Mouse (Mus musculus) embryonic facial prominence, embryonic 12.5 days (tissue): ENCODE measurements around the gene Sept14. TPM values are rescaled to one million over a fixed set of nuclear protein-coding genes. Genes with fewer than 3 reads are reported as not detected.

Source experiments
- ATAC-seq: fragments of 200-750 bp; cut with Nextera tagmentation; 2 replicates; pipeline ENCODE4 v1.8.0; 2017; ENCODE audit not compliant: insufficient number of reproducible peaks, insufficient read depth, low FRiP score, low TSS enrichment
- H3K27ac ChIP-seq: fragments of 300-500 bp; sonication (generic); 2 replicates; pipeline ENCODE4 v1.5.1; 2016; ENCODE audit warnings: mild to moderate bottlenecking
- H3K27me3 ChIP-seq: fragments of 300-500 bp; sonication (generic); 2 replicates; pipeline ENCODE4 v1.6.1; 2016; ENCODE audit warnings: mild to moderate bottlenecking, moderate library complexity
- H3K36me3 ChIP-seq: fragments of 300-500 bp; sonication (generic); 2 replicates; pipeline ENCODE4 v1.6.1; 2016; ENCODE audit warnings: mild to moderate bottlenecking
- H3K4me1 ChIP-seq: fragments of 300-500 bp; sonication (generic); 2 replicates; pipeline ENCODE4 v1.6.1; 2016
- H3K4me2 ChIP-seq: fragments of 300-500 bp; sonication (generic); replicated peaks from 2 replicates; pipeline ENCODE4 v1.6.1; 2016; ENCODE audit warnings: mild to moderate bottlenecking, moderate library complexity
- H3K4me3 ChIP-seq: fragments of 300-500 bp; sonication (generic); 2 replicates; pipeline ENCODE4 v1.5.1; 2016; ENCODE audit warnings: mild to moderate bottlenecking
- H3K9ac ChIP-seq: fragments of 300-500 bp; sonication (generic); 2 replicates; pipeline ENCODE4 v1.6.1; 2016; ENCODE audit warnings: mild to moderate bottlenecking, moderate library complexity
- H3K9me3 ChIP-seq: fragments of 300-500 bp; sonication (generic); 2 replicates; pipeline ENCODE4 v1.6.1; 2016; ENCODE audit warnings: mild to moderate bottlenecking, moderate library complexity
- WGBS: fragments of 180-500 bp; shearing (Covaris S2); methylation state at CpG from one replicate; pipeline ENCODE4 v1.1.7; 2016; 5-methylcytosine and 5-hydroxymethylcytosine counted together
- polyA plus RNA-seq: library from polyadenylated mRNA; unstranded; fragments of >200 nt; fragmentation: Nextera tagmentation; extraction: Ambion mirVana; gene quantifications from 2 replicates; pipeline ENCODE4 v1.2.1, GENCODE M21; 2016

Sept14 gene
- polyA plus RNA-seq, result not detected in 2 replicates

DNA sequence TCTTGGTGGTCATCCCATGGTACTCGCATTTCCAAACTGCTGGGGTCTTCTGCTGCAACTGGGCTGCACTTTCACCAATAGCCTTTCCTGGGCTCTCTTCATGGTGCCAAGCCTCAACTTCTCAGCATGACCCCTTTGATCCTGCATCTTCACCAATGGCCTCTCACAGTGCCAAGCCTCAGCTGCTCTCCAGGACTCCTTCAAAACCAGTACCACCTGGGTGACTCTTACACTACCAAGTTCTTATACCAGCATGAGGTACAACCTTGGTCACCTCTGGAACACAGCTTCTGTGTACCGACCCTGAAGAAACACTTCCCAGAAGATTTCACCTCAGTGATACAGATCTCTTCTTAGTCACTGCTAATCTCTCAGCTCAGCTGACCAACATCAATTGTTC is at the start of gene Sept14:
Gene Sept14 (minus strand): TSS at position 101 of the 400 bp plus-strand sequence.
- Histone ChIP-seq H3K4me3 (no peak within 1 kb of the TSS), H3K27ac (no peak within 1 kb of the TSS), H3K9ac (no peak within 1 kb of the TSS), H3K4me2 (no peak within 1 kb of the TSS), H3K4me1 (no peaks in the 10 kb centered on the region), H3K27me3 (no peaks in the 10 kb centered on the region), H3K9me3 (no peaks in the 10 kb centered on the region), H3K36me3 (no peaks in the 10 kb centered on the region)
- ATAC-seq, result no peak
- 71% methylated on average over 2 of the region's 2 CpGs for WGBS

DNA sequence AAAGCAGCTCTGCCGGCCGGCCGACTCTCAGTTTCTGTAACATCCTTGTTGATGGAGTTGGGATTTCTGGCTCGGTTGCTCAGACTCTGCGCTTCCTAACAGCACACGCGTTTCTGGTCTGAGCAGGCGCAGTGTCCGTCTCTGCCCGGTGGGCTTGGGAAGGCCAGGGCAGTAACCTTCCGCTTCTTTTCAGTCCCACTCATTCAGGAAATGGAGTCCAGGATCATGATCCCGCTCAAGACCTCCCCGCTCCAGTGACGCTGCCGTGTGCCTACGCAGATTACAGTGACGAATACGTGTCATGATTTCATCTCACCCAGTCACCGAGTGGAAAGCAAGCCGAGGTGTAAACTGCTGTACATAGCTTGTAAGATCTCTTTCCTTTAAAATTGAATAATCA is 48.6 kb upstream of the Sept14 start:
- no peak for ATAC-seq
- Histone ChIP-seq H3K4me3 (no peak overlapping the region), H3K4me2 (no peak overlapping the region), H3K9me3 (no peaks in the 10 kb centered on the region), H3K27me3 (no peaks in the 10 kb centered on the region), H3K27ac (no peak overlapping the region), H3K4me1 (no peaks in the 10 kb centered on the region), H3K9ac (no peak overlapping the region), H3K36me3 (peaks cover 17% of the 10 kb centered on the region)
- 91% methylated on average over 20 of the region's 20 CpGs for WGBS

DNA sequence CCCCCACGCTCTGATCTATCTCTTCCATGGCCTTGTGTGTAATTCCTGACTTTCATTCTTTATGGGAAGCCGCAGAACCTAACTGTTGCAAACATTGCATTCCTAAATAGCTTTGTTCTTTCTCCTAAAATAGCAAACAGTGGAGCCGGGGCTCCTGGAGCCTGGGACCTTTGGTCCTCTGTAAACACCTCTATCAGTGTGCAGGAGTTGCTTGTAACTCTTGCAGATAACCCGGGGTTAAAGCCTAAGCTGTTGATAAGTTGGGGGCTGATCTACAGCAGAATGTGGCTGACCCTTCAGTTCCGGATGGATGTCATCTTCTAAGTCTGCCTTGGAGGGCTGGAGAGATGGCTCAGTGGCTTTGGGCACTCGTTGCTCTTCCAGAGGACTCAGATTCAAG is 35.7 kb upstream of the Sept14 start:
- H3K4me2 ChIP-seq, result no peak overlapping the region
- no peaks in the 10 kb centered on the region for H3K9me3 ChIP-seq
- peaks cover 79% of the 10 kb centered on the region for H3K36me3 ChIP-seq
- 76% methylated on average over 6 of the region's 6 CpGs for WGBS
- no peak for ATAC-seq
- no peaks in the 10 kb centered on the region for H3K4me1 ChIP-seq
- no peaks in the 10 kb centered on the region for H3K27me3 ChIP-seq
- H3K27ac ChIP-seq, result no peak overlapping the region
- H3K4me3 ChIP-seq, result no peak overlapping the region
- H3K9ac ChIP-seq, result no peak overlapping the region

DNA sequence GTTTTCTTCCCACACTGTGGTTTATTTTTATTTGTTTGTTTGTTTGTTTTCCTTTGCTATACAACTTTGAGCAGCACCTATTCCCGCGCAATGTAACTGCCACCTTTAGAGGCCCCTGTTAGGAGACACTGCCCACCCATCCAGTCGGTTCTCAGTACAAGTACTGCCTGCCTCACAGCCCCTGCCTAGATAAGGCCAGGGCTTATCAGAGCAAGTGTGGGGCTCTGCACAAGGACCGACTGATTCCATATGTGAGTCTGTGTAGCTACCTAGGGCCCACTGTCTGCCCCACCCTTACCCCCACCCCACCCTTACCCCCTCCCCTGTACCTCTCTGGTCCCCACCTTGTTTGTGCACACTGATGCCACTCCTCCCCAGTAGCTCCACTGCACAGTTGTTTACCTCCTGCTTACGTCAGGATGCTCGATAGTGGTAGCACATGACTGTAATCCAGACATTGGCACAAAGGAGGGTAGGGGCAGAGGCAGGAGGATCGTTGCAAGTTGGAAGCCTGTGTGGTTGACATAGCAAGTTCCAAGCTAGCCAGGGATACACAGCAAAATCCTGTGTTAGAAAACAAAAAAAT is 34.7 kb upstream of the Sept14 start:
- H3K4me1 ChIP-seq, result no peaks in the 10 kb centered on the region
- 88% methylated on average over 7 of the region's 7 CpGs for WGBS
- no peak overlapping the region for H3K9ac ChIP-seq
- ATAC-seq, result no peak
- no peak overlapping the region for H3K4me2 ChIP-seq
- H3K4me3 ChIP-seq, result no peak overlapping the region
- H3K36me3 ChIP-seq, result peaks cover 71% of the 10 kb centered on the region
- H3K9me3 ChIP-seq, result no peaks in the 10 kb centered on the region
- H3K27me3 ChIP-seq, result no peaks in the 10 kb centered on the region
- H3K27ac ChIP-seq, result no peak overlapping the region

DNA sequence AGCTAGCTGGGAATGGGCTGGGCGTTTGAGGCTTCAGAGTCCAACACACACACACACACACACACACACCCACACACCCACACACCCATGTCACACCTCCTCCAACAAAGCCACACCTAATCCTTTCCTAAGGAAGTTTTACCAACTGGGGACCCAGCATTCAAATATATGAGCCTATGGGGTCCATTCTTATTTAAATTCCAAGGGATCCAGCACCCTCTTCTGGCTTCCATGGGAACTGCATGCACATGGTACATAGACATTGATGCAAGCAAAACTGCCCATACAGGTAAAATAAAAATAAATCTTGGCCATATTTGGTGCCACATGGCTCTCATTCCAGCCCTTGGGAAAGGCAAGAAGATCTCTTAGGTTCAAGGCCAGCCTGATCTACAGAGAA is 32.7 kb upstream of the Sept14 start:
- H3K36me3 ChIP-seq, result peaks cover 55% of the 10 kb centered on the region
- H3K4me3 ChIP-seq, result no peak overlapping the region
- no peak overlapping the region for H3K27ac ChIP-seq
- ATAC-seq, result no peak
- H3K9ac ChIP-seq, result no peak overlapping the region
- no peaks in the 10 kb centered on the region for H3K4me1 ChIP-seq
- 83% methylated on average over 1 of the region's 1 CpGs for WGBS
- H3K9me3 ChIP-seq, result no peaks in the 10 kb centered on the region
- H3K4me2 ChIP-seq, result no peak overlapping the region
- H3K27me3 ChIP-seq, result no peaks in the 10 kb centered on the region

DNA sequence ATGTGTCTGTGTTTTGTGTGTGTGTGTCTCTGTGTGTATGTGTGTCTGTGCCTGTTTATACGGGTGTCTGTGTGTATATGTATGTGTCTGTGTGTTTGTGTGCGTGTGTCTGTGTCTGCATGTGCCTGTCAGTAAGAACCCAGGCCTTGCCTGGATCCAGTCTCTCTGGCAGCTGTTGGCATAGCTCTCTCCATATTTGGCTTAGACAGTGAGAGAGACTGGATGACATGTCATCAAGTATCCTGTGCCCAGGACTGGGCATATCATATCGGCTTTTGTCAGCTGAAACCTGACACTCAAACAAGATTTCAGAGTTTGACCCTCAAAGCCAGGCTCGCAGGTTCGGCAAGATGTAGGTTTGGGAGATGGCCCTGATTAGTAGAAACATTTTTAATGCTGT is 22.7 kb upstream of the Sept14 start:
- no peak overlapping the region for H3K27ac ChIP-seq
- no peaks in the 10 kb centered on the region for H3K36me3 ChIP-seq

DNA sequence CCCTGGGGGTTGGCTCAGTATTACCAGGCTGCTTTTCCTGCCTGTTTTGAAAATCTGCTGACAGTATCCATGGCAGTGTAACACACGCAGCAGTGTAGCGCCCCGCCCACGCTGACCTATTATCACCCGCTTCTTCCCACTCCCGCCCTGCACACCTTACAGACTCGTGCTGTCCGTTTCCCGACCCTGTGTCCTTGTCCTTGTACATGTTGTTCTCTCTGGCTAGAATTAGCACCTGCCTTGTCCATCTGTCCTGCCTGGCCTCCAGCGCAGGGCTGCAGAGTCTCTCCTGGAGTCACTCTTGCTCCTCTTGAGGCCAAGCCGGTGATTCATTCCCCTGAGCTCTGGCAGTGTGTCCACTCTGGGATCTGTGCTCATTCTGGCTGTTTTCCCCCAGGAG is 22.0 kb upstream of the Sept14 start:
- no peaks in the 10 kb centered on the region for H3K9me3 ChIP-seq
- 68% methylated on average over 11 of the region's 11 CpGs for WGBS
- peaks cover 20% of the 10 kb centered on the region; the same call in 1 of the 2 replicates for H3K4me1 ChIP-seq
- no peak overlapping the region for H3K4me2 ChIP-seq
- no peak overlapping the region; the same call in 1 of the 2 replicates for H3K9ac ChIP-seq
- H3K27me3 ChIP-seq, result no peaks in the 10 kb centered on the region
- 0 out of 2 replicates have a peak overlapping the region, but pooled peaks have one; percentile 11 for H3K27ac ChIP-seq
- no peaks in the 10 kb centered on the region for H3K36me3 ChIP-seq
- ATAC-seq, result no peak
- no peak overlapping the region for H3K4me3 ChIP-seq

More for the DNA sequence above, 22.7 kb upstream of the Sept14 start:
- Histone ChIP-seq H3K9me3 (no peaks in the 10 kb centered on the region), H3K4me3 (no peak overlapping the region), H3K27me3 (no peaks in the 10 kb centered on the region), H3K4me2 (no peak overlapping the region), H3K4me1 (peaks cover 16% of the 10 kb centered on the region; the same call in 1 of the 2 replicates), H3K9ac (no peak overlapping the region)
- no peak for ATAC-seq
- WGBS, result 49% methylated on average over 5 of the region's 5 CpGs

DNA sequence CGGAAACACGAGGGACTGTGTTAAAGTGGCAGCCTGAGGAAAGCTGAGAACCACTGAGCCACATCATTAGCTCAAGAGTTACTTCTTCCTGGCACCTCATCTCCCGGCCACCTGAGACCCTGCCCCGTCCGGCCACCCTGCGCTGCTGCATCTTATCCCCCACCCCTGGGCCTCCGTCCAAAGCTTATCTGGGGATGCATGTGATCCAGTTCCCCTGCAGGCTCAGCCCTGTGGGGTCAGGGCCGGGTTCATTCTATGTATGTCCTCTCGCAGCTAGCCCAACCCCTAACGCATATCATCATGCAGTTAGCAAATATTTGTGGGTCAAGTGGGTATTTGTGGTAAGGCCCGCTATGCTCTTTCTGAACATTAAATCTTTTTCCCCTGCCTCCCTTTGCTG is 21.0 kb upstream of the Sept14 start:
- no peak for ATAC-seq
- H3K4me2 ChIP-seq, result no peak overlapping the region
- no peak overlapping the region for H3K9ac ChIP-seq
- 52% methylated on average over 11 of the region's 11 CpGs for WGBS
- no peaks in the 10 kb centered on the region for H3K9me3 ChIP-seq
- peaks cover 20% of the 10 kb centered on the region; the same call in 1 of the 2 replicates for H3K4me1 ChIP-seq
- 0 out of 2 replicates have a peak overlapping the region, but pooled peaks have one; percentile 17 for H3K27ac ChIP-seq
- H3K27me3 ChIP-seq, result no peaks in the 10 kb centered on the region
- H3K4me3 ChIP-seq, result no peak overlapping the region
- no peaks in the 10 kb centered on the region for H3K36me3 ChIP-seq

DNA sequence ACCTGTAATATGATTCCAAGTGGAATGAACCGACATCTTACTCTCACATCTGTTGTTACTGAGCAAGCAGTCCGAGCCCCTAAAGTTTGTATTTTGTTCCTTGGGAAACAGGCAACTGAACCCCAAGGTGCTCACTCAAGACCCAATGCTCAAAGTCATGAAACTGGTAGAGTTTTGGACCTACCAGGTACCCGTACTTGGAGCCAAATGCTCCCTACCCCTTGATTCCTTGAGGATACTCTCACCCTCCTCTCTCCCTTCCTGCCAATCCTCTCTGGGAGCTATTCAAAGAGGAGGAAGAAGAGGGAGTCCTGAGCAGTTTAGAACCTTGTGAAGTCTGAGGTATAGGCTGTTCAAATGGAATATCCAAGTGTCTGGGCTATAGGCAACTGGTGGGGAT is 18.5 kb upstream of the Sept14 start:
- Histone ChIP-seq H3K4me1 (peaks cover 20% of the 10 kb centered on the region; the same call in 1 of the 2 replicates), H3K36me3 (no peaks in the 10 kb centered on the region), H3K27me3 (no peaks in the 10 kb centered on the region), H3K4me2 (no peak overlapping the region), H3K4me3 (no peak overlapping the region), H3K27ac (no peak overlapping the region), H3K9ac (no peak overlapping the region), H3K9me3 (no peaks in the 10 kb centered on the region)
- WGBS, result 63% methylated on average over 3 of the region's 3 CpGs
- no peak for ATAC-seq

DNA sequence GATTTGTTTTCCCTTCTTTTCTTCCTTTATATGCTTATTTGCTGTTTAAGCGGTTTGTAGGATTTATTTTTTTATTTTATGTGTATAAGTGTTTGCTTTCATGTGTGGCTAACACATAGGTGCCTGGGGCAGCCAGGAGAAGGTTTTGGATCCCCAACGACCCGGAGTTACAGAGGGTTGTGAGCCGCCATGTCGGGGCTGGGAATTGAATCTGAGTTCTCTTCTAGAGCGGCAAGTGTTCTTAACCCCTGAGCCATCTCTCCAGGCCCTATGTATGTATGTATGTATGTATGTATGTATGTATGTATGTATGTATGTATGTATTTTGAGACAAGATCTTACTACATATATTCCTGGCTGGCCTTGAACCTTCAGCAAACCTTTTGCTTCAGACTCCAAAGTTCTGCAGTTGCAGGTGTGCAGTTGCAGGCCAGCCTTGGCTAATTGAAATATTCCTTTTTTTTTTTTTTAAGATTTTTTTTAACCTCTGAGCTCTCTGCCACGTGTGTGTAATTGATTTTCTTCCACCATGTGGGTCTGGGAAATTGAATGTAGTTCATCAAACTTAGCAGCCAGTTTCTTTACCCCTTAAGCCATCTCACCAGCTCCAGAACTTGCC is 17.6 kb upstream of the Sept14 start:
- peak overlapping the region; percentile 51 for H3K4me2 ChIP-seq
- H3K27me3 ChIP-seq, result no peaks in the 10 kb centered on the region
- ATAC-seq, result no peak
- H3K9ac ChIP-seq, result peak overlapping the region; percentile 93
- H3K4me3 ChIP-seq, result peak overlapping the region; percentile 88
- peak overlapping the region; percentile 96; the same call in 1 of the 2 replicates for H3K27ac ChIP-seq
- peaks cover 18% of the 10 kb centered on the region; the same call in 1 of the 2 replicates for H3K4me1 ChIP-seq
- no peaks in the 10 kb centered on the region for H3K9me3 ChIP-seq
- WGBS, result 17% methylated on average over 7 of the region's 7 CpGs
- no peaks in the 10 kb centered on the region for H3K36me3 ChIP-seq

DNA sequence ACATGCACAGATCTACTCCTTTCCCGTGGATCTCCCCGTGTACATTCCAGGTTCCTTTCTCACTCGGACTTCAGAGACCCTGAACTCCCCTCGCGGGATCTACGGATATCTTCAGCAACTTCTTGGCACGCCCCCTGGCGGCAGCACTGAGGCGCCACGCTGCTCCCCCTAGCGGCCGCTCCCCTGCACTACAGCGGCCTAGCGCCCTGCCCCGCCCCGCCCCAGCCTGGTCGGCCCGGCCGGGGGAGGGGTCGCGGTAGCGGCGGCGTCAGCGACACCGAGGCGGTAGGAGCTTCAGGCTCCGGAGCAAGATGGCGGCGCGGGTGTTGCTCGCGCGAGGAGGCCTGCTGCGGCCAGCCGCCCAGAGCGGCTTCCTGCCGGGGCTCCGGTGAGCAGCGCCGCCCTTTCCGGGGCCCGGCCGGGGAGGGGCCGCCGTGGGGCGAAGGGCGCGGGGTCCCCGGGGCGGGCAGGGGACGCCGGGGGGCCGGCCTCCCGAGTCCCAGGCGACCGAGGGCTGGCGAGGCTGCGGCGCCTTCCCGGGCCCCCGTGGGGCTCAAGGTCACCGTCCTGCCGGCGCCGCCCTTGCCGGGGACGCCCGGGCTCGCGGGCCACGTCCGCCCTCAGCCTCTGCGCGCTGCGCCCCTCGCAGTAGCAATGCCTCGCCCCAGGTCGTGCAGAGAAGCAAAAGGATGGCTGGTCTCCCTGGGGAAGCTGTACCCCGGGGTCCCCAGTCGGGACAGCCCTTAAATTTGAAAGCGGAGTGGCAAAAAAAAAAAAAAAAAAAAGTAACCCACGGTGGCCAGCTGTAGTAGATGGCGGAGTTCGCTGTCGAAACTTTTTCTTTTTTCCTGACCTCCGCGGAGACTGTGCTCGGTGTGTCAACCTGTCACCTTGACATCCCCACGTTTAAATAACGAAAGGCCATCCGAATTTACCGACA is 16.8 kb upstream of the Sept14 start, which contains the start of gene Nipsnap2:
Gene Nipsnap2 (plus strand): TSS at position 230 of the 940 bp plus-strand sequence.
- H3K27me3 ChIP-seq, result no peaks in the 10 kb centered on the region
- H3K4me2 ChIP-seq, result peak within 1 kb of the TSS; percentile 51
- H3K27ac ChIP-seq, result peak within 1 kb of the TSS; percentile 96
- ATAC-seq, result peak; percentile 92
- peak within 1 kb of the TSS; percentile 88 for H3K4me3 ChIP-seq
- no peaks in the 10 kb centered on the region for H3K9me3 ChIP-seq
- H3K4me1 ChIP-seq, result peaks cover 10% of the 10 kb centered on the region; the same call in 1 of the 2 replicates
- H3K9ac ChIP-seq, result peak within 1 kb of the TSS; percentile 93
- WGBS, result under 1% methylated on average over 87 of the region's 93 CpGs
- peaks cover 1% of the 10 kb centered on the region; the same call in 1 of the 2 replicates for H3K36me3 ChIP-seq
